Mouse (Mus musculus) lung, postnatal 0 days (tissue): ENCODE measurements around the gene 2810006K23Rik. TPM values are rescaled to one million over a fixed set of nuclear protein-coding genes. Genes with fewer than 3 reads are reported as not detected.
"Not testable (repeated sequence)": the region's sequence is repeated elsewhere in the genome, so short reads cannot be mapped to it uniquely, and the experiment has no call there.

ENCODE experiments used
- ATAC-seq: fragments of 200-750 bp; cut with Nextera tagmentation; 2 replicates; pipeline ENCODE4 v1.8.0; 2017; ENCODE audit warnings: moderate library complexity
- DNase-seq: peaks from one replicate; pipeline ENCODE4 v3.0.0-alpha.2; 2016; ENCODE audit warnings: low spot score
- H3K27ac ChIP-seq: fragments of 300-500 bp; sonication (generic); 2 replicates; pipeline ENCODE4 v1.5.1; 2014; ENCODE audit warnings: antibody characterized with exemption, mild to moderate bottlenecking, low read length, mixed read lengths
- H3K27me3 ChIP-seq: fragments of 300-500 bp; sonication (generic); replicated peaks from 2 replicates; pipeline ENCODE4 v1.6.1; 2014; ENCODE audit warnings: low read length, mixed read lengths; ENCODE audit not compliant: insufficient read depth
- H3K36me3 ChIP-seq: fragments of 300-500 bp; sonication (generic); 2 replicates; pipeline ENCODE4 v1.6.1; 2014; ENCODE audit warnings: low read length, mixed read lengths; ENCODE audit not compliant: insufficient read depth
- H3K4me1 ChIP-seq: fragments of 300-500 bp; sonication (generic); 2 replicates; pipeline ENCODE4 v1.6.1; 2014; ENCODE audit warnings: antibody characterized with exemption, low read depth, low read length, mixed read lengths; ENCODE audit not compliant: insufficient read depth
- H3K4me2 ChIP-seq: fragments of 300-500 bp; sonication (generic); replicated peaks from 2 replicates; pipeline ENCODE4 v1.6.1; 2014; ENCODE audit warnings: low read depth, mild to moderate bottlenecking, low read length, moderate library complexity, mixed read lengths
- H3K4me3 ChIP-seq: fragments of 300-500 bp; sonication (generic); 2 replicates; pipeline ENCODE4 v1.5.1; 2014; ENCODE audit warnings: low read depth, low read length
- H3K9ac ChIP-seq: fragments of 300-500 bp; sonication (generic); replicated peaks from 2 replicates; pipeline ENCODE4 v1.6.1; 2014; ENCODE audit warnings: low read depth, mild to moderate bottlenecking
- H3K9me3 ChIP-seq: fragments of 300-500 bp; sonication (generic); 2 replicates; pipeline ENCODE4 v1.6.1; 2016; ENCODE audit warnings: low read length, mixed read lengths
- CTCF ChIP-seq: IDR thresholded peaks from 2 replicates; pipeline ENCODE4 v1.5.1; 2016; ENCODE audit warnings: antibody characterized with exemption, mild to moderate bottlenecking
- EP300 ChIP-seq: IDR thresholded peaks from 2 replicates; pipeline ENCODE4 v1.6.1; 2016; ENCODE audit warnings: antibody characterized with exemption, mild to moderate bottlenecking, control low read depth
- WGBS: fragments of 180-500 bp; shearing (Covaris S2); extraction: QIAGEN DNeasy Blood & Tissue Kit; methylation state at CpG from one replicate; pipeline ENCODE4 v1.1.7; 2014; 5-methylcytosine and 5-hydroxymethylcytosine counted together
- polyA plus RNA-seq: library from polyadenylated mRNA; unstranded; fragments of >200 nt; fragmentation: Nextera tagmentation; extraction: Ambion mirVana; gene quantifications from 2 replicates; pipeline ENCODE4 v1.2.1, GENCODE M21; 2015

The 2810006K23Rik gene
- polyA plus RNA-seq, 1 experiment from 2014 or later = 6.1 TPM

GRCm38 (mm10) chr5:124354574-124355424 is 26.9 kb downstream of the 2810006K23Rik start:
- Histone ChIP-seq H3K36me3 (no peaks in the 10 kb centered on the region), H3K4me2 (peak overlapping the region; percentile 96), H3K4me3 (peak overlapping the region; percentile 97), H3K9me3 (no peaks in the 10 kb centered on the region), H3K9ac (peak overlapping the region; percentile 94), H3K27ac (peak overlapping the region; percentile 62), H3K4me1 (peaks cover 20% of the 10 kb centered on the region), H3K27me3 (no peaks in the 10 kb centered on the region)
- peak; percentile 61 for ATAC-seq
- no peak for TF ChIP-seq CTCF
- no peak for TF ChIP-seq EP300
- under 1% methylated on average over 26 of the region's 60 CpGs for WGBS
- DNase-seq = peak; percentile 70

DNA sequence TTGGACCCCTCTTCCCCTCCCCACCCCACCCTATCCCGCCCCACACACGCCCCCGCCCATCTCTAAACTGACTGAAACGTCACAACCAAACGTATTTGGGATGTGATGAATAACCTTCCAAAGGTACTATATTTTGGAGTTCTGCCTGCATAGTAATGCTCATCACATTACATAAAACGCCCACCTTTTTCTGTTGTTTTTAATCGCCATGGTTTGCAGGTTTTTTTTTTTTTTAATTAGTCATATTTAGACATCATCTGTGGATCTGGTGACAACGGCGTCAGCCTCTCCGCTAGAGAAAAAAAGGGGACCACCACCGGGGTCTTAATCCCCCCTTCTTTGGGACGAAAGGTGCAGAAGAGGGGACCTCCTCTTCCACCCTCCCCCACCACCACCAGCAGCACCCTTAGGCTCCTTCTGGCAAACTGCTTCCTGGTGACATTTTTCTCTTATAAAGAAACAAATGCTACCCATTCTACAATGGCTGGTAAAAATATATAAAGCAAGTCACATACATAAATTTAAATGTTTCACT is 27.6 kb downstream of the 2810006K23Rik start:
- Histone ChIP-seq H3K27ac (no peak overlapping the region), H3K27me3 (no peaks in the 10 kb centered on the region), H3K4me3 (peak overlapping the region; percentile 97; the same call in 1 of the 2 replicates), H3K9ac (no peak overlapping the region), H3K4me1 (peaks cover 20% of the 10 kb centered on the region), H3K9me3 (no peaks in the 10 kb centered on the region), H3K36me3 (no peaks in the 10 kb centered on the region), H3K4me2 (peak overlapping the region; percentile 96)
- no peak for TF ChIP-seq EP300
- TF ChIP-seq CTCF = no peak
- DNase-seq (no peak), ATAC-seq (no peak)
- 2% methylated on average over 10 of the region's 12 CpGs for WGBS

DNA sequence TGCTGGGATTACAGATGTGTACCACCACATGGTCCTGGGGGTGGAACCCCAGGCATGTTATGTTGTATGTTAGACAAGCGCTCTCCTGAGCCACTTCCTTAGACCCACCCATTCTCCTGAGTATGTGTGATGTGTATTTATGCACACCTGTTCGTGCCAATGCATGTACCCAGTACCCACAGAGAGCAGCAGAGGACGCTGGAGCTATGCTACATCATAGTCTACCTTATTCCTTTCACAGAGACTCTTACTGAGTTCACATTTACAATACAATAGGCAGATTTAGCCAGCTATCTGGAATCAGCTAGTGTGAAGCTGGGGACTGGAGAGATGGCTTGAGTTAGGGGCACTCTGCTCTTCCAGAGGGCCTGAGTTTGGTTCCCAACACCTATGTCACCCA is 28.8 kb downstream of the 2810006K23Rik start:
- TF ChIP-seq CTCF = peak; percentile 60
- TF ChIP-seq EP300 = no peak
- H3K4me3 ChIP-seq = no peak overlapping the region
- no peaks in the 10 kb centered on the region for H3K27me3 ChIP-seq
- ATAC-seq (no peak), DNase-seq (peak; percentile 50)
- H3K4me1 ChIP-seq = peaks cover 14% of the 10 kb centered on the region; the same call in 1 of the 2 replicates
- no peaks in the 10 kb centered on the region for H3K36me3 ChIP-seq
- H3K9ac ChIP-seq = no peak overlapping the region
- no peaks in the 10 kb centered on the region for H3K9me3 ChIP-seq
- no peak overlapping the region for H3K27ac ChIP-seq
- 27% methylated on average over 3 of the region's 3 CpGs for WGBS
- no peak overlapping the region for H3K4me2 ChIP-seq

- DNase-seq (peak; percentile 50), ATAC-seq (no peak)
- no peaks in the 10 kb centered on the region for H3K4me1 ChIP-seq
- H3K36me3 ChIP-seq = no peaks in the 10 kb centered on the region
- no peak overlapping the region for H3K9ac ChIP-seq
- H3K4me3 ChIP-seq = no peak overlapping the region
- no peak overlapping the region for H3K27ac ChIP-seq
- H3K4me2 ChIP-seq = no peak overlapping the region
- no peak for TF ChIP-seq EP300
- TF ChIP-seq CTCF = peak; percentile 62
- WGBS = 73% methylated on average over 2 of the region's 2 CpGs
- H3K27me3 ChIP-seq = no peaks in the 10 kb centered on the region
- no peaks in the 10 kb centered on the region for H3K9me3 ChIP-seq
Measured at GRCm38 (mm10) chr5:124359641-124360040, 31.8 kb downstream of the 2810006K23Rik start.

DNA sequence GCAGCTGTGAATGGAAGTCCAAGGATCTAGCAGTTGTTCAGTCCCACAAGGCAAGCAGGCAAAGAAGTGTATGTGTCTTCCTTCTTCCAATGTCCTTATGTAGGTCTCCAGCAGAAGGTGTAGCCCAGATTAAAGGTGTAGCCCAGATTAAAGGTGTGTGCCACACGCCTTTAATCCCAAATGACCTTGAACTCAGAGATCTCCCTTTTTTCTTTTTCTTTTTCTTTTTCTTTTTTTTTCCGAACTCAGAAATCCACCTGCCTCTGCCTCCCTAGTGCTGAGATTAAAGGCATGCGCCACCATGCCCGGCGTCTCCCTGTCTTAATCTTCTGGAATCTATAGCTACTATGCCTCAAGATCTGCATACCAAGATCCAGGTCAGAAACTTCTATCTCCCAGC is 35.1 kb downstream of the 2810006K23Rik start, which contains the start of gene Cdk2ap1:
Gene Cdk2ap1 (minus strand): TSS at position 101 of the 400 bp plus-strand sequence.
- not testable (repeated sequence) for ATAC-seq, H3K27me3 ChIP-seq, H3K9me3 ChIP-seq, H3K4me2 ChIP-seq, DNase-seq, H3K4me1 ChIP-seq, H3K36me3 ChIP-seq, H3K9ac ChIP-seq, H3K4me3 ChIP-seq, H3K27ac ChIP-seq
- 90% methylated on average over 5 of the region's 5 CpGs for WGBS

DNA sequence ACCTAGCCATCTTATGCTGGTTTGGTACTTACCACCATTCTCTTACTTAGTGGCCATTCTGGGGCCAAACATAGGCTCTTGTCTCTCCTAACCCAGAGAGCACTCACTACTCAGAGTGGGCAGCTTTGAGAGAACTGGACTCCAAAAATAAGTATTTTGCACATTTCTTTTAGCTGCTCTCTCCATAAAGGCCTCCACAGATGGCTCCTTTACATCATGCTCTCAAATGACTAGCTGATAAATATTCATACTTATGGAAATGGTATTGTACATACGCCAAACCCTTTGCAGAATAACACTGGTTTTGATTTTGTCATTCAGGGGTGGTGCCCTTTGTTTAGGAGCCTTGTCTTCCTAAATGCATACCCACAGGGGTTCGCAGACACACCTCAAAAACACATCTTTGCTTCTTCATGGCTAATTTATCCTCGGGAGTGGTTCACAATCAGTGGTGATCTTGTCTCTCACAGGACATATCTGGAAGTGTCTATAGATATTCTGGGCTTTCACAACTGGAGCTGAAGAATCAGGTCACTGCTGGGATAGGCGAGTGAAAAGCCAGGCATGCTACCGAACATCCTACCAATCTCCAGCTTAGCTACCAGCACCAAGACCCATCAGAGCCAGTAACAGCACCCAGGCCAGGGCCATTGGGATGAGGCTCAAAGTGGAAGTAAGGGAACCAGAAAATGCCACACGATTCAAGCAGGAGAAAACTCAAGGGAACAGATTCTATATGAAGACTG is 36.5 kb downstream of the 2810006K23Rik start:
- H3K9ac ChIP-seq = no peak overlapping the region
- no peak for ATAC-seq

More for the DNA sequence above, 36.5 kb downstream of the 2810006K23Rik start:
- Histone ChIP-seq H3K9me3 (no peaks in the 10 kb centered on the region), H3K27ac (no peak overlapping the region), H3K4me2 (no peak overlapping the region), H3K36me3 (peaks cover 7% of the 10 kb centered on the region), H3K4me3 (no peak overlapping the region), H3K27me3 (no peaks in the 10 kb centered on the region), H3K4me1 (no peaks in the 10 kb centered on the region)
- no peak for DNase-seq
- no peak for TF ChIP-seq EP300
- no peak for TF ChIP-seq CTCF
- WGBS = 88% methylated on average over 6 of the region's 6 CpGs
